Mouse (Mus musculus): ENCODE results near the gene Wdr62.

Wdr62 gene

DNA sequence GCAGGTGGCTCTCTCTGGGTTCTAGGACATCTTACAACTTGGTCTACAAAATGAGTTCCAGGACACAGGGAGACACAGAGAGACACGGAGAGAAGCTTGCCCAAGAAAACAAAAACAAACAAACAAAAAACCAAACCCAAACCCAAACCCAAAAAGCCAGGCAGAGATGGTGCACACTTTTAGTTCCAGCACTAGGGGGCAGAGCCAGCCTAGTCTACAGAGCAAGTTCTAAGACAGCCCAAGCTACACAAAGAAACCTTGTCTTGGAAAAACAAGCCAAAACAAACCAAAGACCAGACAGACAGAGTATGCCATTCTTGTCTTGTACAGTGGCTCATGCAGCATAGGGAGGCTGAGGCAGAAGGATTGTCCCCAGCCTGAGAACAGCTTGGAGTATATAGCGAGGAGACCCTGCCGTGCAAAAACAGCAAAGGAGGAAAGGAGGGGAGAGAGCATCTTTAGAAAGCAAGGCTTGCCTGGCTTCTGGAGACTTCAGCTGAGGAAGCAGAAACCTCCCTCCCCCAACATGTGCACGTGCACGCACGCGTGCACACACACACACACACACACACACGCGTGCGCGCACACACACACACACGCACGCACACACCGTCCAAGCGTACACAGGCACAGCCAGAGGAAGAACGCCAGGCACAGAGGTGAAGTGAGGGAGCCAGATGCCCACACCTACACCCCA is 26.0 kb upstream of the Wdr62 start:
- no peak for DNase-seq (ENCODE audit: low read depth, low spot score)

DNA sequence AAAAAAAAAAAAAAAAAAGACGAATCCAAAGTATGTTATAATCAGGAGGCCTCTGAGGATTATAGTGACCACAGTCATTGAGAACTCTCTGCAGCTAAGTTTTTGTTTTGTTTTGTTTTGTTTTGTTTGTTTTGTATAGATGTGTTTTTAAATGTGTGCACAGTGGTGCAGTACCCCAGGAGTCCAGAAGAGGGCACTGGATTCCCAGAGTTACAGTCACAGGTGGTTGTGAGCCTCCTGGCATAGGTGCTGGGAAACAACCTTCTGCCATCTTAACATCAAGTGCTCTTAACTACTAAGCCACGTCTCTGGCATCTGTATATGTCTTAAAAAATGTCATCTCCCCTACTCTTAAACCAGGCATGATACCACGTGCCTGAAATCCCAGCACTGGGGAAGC is 20.7 kb upstream of the Wdr62 start:
- no peak for DNase-seq (ENCODE audit: low read depth, low spot score)

DNA sequence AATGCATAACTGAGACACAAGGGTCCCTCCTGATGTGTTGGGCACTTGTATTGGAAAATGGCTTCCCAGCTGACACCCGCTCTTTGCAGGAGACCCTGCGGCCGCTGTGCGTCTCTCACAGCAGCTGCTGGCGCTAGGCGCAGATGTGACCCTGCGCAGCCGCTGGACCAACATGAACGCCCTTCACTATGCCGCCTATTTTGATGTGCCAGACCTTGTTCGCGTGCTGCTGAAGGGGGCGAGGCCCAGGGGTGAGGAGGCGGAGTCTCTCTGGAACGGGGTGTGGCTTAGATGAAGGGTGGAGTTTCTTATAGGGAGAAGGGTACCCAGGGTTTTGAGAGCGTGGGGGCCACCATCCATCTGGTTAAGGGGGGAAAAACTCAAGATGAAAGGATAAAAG is 17.0 kb upstream of the Wdr62 start:
- DNase-seq (ENCODE audit: low read depth, low spot score): no peak

DNA sequence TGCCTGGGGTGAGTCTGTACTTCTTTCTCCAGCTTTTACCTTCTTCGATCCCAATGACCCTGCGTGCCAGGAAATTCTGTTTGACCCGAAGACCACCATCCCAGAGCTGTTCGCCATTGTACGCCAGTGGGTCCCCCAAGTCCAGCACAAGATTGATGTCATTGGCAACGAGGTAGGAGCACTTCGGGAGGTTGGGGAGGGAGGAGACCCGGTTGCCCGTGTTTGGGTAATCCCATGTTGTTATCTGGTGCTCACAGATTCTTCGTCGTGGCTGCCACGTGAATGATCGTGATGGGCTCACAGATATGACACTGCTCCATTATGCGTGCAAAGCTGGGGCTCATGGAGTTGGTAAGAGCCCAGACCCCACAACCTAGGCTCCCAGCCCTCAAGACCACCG is 16.6 kb upstream of the Wdr62 start:
- no peak for DNase-seq (ENCODE audit: low read depth, low spot score)

DNA sequence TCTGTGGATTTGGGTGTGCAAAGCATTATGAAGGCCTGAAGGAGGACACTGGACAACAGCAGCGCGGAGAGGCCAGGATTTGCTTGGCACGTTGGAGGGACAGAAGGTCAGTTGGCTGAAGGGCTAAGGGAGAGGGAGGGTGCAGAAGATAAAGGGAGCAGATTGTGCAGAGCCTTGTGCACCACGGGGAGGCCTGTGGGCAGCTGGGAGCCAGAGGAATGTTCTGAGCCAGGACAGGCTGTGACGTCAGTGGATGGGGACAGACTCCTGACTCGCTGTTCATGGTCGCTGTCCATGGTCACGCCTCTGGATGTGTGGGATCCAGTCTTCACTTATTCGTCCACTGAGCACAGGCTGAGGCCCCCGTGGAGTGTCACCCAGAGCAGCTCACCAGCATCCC is 14.9 kb upstream of the Wdr62 start:
- no peak for DNase-seq (ENCODE audit: low read depth, low spot score)

DNA sequence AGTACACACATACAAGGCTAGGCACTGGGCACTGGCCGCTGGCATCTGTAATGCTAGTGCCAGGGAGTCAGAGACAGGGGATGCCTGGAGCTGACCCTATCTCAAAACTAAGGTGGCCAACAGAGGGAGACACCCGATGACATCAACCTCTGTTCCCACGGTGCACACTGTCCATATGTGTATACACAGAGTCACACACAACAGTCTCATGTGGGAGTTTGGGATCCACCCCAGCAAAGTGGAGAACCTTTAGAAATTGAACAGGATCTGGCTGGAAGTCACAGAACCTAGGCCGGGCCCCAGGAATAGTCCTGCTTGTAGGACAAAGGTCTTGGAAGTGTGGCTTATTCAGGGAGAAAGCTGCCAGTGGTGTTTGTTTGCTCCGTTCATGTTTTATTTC is 14.1 kb upstream of the Wdr62 start:
- no peak for DNase-seq (ENCODE audit: low read depth, low spot score)

DNA sequence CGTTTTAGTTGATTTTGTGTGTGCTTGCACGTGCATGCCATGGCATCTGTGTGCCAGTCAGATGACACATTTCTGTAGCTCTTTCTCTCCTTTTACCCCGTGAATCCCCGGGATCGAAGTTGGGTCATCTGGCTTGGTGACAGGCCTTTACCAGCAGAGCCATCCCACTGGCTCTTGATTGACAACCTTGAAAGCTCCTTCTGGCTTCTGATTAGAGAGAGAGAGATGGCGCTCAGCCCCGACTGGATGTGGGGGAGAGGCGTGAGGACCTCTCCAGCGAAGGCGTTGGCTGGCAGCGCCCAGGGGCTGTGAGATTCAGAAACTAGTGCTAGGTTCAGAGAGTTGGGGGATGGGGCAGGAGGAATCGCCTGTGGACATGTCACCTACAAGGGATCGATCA is 13.6 kb upstream of the Wdr62 start:
- DNase-seq (ENCODE audit: low read depth, low spot score): no peak

DNA sequence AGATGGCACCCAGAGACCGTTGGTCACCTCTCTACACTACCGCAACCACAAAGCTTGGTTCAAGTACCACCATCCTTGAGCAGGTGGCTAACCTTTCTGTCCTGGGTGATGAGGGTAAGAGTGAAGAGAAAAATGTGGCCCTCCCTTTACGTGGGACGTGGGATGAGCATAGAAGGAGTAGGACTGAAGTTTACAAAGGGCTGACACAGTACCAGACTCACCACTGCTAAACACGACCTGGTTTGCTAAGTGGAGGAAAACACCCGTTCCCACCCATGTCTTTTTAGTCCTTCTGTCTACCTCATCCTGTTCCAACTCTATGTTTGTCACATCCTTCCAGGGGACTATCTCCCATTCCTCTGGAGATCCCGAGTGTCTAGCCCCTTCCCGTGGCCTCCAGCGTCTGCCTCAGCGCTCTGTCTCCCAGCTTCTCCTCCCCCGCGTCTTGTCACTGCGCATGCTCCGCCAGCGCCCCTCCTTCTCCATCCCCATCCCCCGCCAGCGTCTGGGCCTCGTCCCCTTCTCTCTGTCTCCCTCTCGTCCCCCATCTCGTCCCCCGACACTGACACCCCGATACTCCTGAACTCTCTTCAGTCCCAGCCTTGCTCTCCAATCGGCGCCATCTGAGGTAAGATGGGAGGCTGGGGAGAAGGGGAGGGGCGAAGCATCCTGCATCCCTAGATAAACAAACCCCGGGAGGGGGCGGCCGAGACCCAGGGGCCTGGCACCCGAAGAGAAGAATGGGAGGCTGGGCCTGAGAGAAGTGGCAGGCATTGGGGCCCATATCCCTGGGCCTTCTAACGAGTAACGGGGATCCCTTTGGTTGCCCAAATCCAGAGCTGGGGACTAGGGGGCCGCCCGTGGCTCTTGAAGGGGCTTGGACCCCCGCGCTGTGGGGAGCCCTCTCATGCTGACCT is 11.3 kb upstream of the Wdr62 start, which contains the start of gene Clip3:
TSS of gene Clip3 (plus strand) at position 514 of the 917 bp plus-strand sequence.
- DNase-seq (ENCODE audit: low read depth, low spot score): peak; percentile 70

DNA sequence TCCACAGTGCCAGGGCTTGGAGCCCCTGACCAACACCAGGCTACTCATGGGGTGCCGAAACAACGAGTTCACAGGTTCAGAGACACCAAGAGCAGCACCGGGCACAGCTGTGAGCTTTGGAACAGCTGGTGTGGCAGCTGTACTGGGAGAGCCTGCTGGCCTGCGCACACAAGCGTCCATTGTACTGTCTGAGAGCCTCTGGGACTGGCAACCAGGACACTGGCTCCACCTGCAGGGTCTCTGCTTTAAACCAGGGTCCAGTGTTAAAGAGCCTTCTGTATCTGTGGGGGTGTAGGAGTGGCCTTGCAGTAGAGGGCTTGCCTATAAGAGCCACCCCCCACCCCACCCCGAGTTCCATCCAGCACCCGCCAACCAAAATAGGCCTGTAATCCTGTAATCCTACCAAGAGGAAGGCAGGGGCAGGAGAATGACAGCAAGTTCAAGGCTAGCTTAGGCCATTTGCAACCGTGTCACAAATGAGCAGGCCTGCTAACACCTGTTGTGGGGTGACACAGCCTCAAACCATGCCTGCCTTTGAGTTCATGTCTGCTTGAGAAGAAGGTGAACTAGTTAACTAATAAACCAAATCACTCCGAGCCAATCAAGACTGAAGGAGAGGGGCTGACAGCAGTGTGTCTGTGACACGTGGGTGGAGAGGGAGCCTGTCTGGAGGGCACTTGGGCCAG is 9.6 kb upstream of the Wdr62 start:
- DNase-seq (ENCODE audit: low read depth, low spot score): no peak

DNA sequence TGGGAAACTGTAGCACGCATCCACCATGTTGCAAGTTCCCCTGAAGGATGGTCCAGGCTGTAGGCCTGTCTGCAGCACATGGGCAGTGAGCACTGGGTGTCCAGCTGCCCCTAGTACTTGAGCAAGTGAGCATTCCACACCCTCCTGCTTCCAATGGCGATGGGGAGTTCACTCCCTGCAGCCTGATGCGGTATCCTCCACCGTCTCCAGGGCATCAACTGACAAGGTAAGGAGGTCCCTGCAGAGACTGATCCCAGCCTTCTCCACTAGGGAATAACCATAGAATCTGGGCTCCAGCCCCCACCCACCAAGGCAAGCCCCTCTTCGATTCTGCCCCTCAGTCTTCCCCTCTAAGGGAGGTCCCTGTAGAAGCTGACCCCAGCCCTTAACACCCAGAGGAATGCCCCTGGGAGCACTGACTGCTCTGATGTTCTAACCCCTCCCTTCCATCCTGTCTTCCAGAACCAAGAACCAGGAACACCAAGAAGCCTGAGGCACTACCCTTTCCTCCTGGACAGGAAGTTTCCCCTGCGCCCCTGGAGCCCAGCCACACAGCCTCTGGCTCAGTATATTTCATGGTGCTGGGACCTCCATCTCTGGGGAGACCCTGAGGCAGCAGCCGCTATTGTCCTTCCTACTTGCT is 9.0 kb upstream of the Wdr62 start:
- DNase-seq (ENCODE audit: low read depth, low spot score): no peak

DNA sequence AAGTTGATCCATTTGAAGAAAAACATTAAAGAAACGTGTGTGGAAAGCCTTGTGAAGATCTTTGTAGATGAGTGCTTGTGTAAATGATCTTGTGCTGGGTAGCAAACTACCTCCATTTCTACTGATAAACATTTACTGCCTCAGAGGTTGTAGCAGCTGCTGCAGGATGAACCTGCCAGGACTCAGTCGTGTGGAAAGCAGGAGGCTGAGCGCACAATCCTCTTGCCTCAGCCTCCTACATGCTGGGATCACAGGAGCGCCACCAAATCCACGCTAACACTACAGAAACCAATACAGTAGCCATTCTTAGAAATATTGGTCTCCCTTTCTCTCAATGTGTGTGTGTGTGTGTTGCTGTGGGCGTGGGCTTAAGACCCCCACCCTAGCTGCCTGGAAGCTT is 7.8 kb upstream of the Wdr62 start:
- DNase-seq (ENCODE audit: low read depth, low spot score): no peak

DNA sequence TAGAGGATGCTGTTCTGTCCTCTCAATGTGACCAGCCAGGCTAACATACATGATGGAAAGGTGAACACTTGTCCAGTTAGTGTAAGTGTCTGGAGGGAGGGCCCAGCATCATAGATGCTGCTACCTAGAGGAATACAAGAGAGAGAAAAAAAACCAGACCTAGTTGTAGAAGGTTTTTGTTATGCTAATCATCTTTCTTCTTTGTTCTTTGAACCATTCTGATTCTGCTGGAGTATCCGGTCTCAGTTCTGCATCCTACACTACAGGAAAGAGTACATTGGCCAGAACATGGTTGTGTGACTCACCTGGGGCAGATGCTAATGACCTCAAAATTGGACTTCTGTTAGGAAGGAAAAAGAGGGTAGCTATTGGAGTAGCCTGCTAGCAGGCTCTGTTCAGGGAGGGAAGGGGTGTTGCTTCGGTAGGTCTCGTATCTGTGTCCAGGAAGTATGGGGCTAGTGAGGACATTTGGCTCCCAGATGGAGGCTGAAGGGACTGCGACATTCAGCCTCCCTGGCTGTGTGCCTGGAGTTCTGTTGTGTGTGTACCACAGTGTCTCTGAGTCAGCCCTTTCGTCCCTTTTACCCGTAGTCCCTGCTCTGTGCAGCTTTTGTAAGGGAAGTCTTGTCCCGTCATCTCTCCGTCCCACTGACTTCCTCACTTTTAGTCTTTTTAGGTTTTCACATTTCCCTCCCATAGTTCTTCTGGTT is 6.6 kb upstream of the Wdr62 start:
- DNase-seq (ENCODE audit: low read depth, low spot score): no peak

DNA sequence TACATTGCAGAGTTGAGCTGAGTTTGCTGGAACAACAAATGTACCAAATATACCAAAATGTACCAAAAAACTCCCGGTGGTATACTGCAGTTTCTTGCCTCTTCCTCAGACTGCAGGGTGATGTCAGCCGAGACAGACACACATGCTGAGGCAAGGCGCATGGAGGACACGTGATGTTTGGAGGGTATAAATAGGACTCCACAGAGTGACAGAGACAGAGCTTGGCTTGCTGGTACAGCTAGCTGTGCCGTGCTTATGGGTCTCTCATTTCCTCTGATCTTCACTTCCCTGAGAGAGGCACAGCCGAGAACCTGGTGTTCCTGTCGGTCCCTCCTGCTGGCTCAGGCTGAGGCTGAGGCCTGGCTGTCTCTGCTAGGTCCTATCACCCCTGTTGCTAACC is 2.5 kb upstream of the Wdr62 start:
- DNase-seq (ENCODE audit: low read depth, low spot score): no peak

DNA sequence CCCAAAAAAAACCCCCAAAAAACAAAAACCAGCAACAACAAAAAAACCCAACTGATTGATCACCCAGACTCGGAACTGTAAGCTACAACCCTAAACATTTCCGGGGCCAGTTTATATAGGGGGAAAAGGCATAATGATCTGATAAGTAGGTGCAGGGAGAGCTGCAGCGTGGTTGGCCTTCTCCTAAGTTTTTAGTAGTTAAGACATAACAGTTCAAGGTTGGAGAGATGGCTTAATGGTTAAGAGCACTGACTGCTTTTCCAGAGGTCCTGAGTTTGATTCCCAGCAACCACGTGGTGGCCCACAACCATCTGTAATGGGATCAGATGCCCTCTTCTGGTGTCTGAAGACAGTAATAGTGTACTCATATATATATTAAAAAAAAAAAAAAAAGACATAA is 1.3 kb upstream of the Wdr62 start:
- DNase-seq (ENCODE audit: low read depth, low spot score): no peak

DNA sequence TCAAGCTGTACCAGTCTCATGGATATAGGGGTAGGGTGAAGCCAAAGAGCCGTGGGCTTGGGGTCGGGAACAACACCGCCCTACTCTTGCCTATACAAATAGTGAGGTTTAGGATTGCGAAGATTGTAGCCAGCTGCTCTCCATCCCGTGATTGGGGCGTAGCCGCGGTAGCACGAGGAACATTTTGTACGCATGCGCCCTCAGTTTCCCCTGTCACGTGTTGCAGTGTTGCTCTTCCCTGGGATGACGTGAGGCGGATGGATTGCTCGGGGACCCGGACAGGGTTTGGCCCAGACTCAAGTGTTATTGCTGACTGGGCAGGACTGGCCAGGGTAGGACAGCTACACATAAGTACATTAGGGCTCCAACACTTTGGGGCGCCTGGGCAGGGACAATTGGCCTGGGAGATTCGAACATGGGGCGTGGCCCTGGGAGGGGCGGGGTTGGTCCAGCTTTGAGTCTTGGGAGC is 485 bp upstream of the Wdr62 start:
- peak; percentile 70 for DNase-seq (ENCODE audit: low read depth, low spot score)

DNA sequence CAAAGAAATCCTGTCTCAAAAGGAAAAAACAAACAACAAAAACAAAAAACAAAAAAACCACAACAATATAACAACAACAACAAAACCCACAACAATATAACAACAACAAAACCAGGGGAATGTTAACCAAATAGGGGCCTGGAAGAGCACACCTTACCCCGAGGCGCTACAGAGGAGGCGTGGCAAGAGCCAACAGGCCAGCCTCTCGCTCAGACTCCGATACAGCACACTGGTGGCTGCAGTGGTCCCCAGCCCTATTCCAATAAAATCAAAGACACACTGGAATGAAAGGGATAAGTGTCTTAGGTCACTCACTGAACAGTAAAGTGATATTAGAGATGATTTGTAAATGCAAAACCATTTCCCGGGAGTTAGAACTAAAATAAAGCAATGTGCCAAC is 683 bp downstream of the Wdr62 start:
- no peak for DNase-seq (ENCODE audit: low read depth, low spot score)

DNA sequence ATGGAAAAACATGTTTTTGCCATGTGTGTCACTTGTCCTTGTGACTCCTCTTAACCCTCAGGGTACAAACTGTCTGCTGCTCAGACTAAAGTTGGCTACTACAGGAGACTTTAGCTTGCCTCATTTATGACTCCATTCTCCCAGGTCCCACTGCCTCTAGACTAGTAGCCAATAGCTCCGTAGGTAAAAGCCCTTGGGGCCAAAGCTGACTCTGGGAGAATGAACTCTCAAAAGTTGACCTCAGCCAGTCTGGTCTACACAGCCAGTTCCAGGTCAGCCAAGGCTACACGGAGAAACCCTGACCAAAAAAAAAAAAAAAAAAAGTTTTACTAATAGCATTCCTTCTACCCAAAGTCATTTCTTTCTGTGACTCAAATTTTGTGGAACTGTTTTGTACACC is 1.3 kb downstream of the Wdr62 start:
- no peak for DNase-seq (ENCODE audit: low read depth, low spot score)

DNA sequence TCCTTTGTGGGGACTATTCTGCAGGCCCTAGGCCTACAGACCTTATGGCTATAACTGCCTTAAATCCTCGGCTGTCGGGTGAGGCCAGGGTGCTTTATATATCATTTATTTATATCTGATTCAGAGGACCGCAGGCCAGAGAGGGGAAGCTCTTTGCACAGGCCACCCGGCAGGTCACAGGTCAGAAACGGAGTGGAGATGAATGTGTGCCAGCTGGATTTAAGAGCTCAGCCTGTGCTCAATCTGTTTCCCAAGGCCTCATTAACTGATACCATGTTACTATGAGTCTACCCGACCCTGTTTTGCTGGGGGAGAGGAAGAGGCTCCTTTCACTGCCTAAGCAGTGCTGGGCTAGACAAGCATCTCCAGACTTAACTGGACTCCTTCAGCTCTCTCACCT is 5.8 kb downstream of the Wdr62 start:
- DNase-seq (ENCODE audit: low read depth, low spot score): no peak

DNA sequence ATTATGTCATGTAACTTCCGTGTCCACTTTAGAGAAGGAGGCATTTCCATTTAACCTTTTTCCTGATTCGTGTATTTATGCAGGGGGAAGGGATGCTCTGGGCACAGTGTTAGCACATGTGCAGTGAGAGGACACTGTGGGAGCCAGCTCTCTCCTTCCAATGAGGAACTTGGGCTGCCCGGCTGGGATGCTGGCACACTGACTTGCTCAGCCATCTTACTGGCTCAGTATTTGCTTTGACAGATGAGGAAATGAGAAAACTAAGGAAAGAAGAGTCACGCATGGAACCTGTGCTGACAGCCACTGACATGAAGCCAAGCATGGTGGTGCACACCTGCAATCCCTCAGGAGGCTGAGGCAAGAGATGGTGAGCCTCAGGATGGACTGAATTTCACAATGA is 10.6 kb downstream of the Wdr62 start:
- DNase-seq (ENCODE audit: low read depth, low spot score): no peak

DNA sequence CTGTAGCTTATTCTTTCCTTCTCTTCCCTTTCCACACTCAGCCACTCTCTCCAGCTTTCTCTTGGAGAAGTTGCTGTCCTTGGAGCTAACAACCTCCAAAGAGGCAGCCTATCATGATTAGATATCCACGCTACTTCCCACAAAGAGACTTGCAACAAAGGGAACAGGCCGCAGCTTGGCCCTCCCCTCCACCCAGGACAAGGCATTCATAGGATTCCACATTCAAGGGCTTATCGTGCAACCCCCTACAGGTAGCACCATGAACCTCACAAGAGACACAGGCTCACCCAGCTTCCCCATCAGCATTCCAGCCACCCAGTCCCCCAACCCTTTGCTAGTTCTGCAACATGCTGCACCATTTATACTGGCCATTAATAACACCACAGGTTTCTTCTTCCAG is 13.4 kb downstream of the Wdr62 start:
- DNase-seq (ENCODE audit: low read depth, low spot score): no peak

DNA sequence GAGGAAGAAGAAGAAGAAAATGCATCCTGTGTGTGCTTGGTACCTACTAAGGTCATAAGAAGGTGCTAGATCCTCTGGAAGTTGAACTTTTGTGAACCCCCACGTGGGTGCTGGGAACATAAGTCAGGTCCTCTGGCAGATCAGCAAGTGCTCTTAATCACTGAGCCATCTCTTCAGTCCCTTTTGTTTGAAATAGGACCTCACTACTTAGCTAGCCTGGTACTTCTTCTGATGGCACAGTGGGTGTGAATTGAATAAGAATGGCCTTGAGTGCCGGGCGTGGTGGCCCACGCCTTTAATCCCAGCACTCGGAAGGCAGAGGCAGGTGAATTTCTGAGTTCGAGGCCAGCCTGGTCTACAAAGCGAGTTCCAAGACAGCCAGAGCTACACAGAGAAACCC is 14.3 kb downstream of the Wdr62 start:
- DNase-seq (ENCODE audit: low read depth, low spot score): no peak
